ENCODE assay signal across 15 mouse cellular contexts in genomic region chr5:123202771-123203170, GRCm38 (mm10). TPM values are rescaled to one million over a fixed set of nuclear protein-coding genes. Genes with fewer than 3 reads are reported as not detected.
"Had no signal": no experiment of that assay in that cellular context is flagged by ENCODE, and none has a peak within 500 bp of the region (broad histone marks: within the 10 kb centered on the region; RNA-seq: fewer than 3 reads in every experiment).

No protein-coding gene starts in this region.

RNA-seq across cellular contexts. Expression of gene Hpd, which starts 20.2 kb away (rescaled TPM):
- total RNA-seq: megakaryocyte, adult 5-6 weeks; megakaryocyte-erythroid progenitor cell, adult 5-6 weeks had no signal
- polyA plus RNA-seq: lung, embryonic 15.5 days; lung, postnatal 0 days; macrophage; midbrain, embryonic 10.5 days; midbrain, embryonic 12.5 days; midbrain, embryonic 14.5 days; midbrain, embryonic 16.5 days; myocyte; neural tube, embryonic 11.5 days; neural tube, embryonic 13.5 days; neural tube, embryonic 15.5 days; stomach, embryonic 14.5 days; thymus, postnatal 0 days had no signal
